Mouse (Mus musculus): Measurements from ENCODE around the gene Sema4b. TPM values are rescaled to one million over a fixed set of nuclear protein-coding genes. Genes with fewer than 3 reads are reported as not detected.

Sema4b gene
- polyA plus RNA-seq, 1 experiment from 2014 or later: 15.9 TPM

DNA sequence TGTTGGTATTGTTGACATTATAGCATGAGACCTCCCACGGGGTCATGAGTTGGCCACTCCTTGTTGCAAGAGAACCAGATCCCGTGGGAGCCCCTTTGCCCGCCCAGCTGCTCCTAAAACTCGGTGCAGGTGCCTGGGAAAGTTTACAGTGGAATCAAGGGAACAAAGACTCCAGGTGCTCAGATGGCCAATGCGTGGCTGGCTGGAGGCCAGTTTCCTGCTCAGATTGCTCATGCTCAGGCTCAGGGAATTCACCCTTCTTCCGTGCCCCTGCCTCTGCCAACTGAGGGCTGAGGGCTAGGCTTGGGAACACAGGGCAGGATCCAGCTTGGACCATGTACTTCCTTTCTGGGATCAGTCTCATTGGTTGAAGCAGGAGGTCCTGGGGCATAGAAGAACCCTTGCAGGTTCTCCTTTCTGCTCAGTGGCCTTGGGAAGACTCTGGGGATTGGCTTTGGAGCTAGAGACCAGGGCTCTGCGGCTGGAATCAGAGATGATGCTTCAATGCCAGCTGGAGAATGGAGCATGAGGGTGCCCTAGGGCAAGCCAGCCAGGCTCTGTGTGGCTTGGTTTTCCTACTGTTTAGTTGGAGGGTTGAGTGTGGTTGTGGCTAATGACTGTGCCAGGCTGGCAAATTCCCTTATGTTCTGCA, 26.2 kb upstream of the Sema4b start:
- no peaks in the 10 kb centered on the region for H3K9me3 ChIP-seq
- H3K27me3 ChIP-seq (ENCODE audit: poor library complexity, severe bottlenecking): no peaks in the 10 kb centered on the region
- no peaks in the 10 kb centered on the region for H3K36me3 ChIP-seq (replicated peaks)
- 86% methylated on average over 7 of the region's 7 CpGs for WGBS
- H3K27ac ChIP-seq: peak overlapping the region; percentile 16; the same call in 1 of the 2 replicates
- H3K4me1 ChIP-seq: peaks cover 13% of the 10 kb centered on the region
- no peak for DNase-seq (ENCODE audit: extremely low spot score, low spot score)
- no peak overlapping the region for H3K4me3 ChIP-seq

- no peak overlapping the region for H3K4me3 ChIP-seq
- peaks cover 13% of the 10 kb centered on the region for H3K4me1 ChIP-seq
- no peaks in the 10 kb centered on the region for H3K36me3 ChIP-seq (replicated peaks)
- no peaks in the 10 kb centered on the region for H3K9me3 ChIP-seq
- no peaks in the 10 kb centered on the region for H3K27me3 ChIP-seq (ENCODE audit: poor library complexity, severe bottlenecking)
- 82% methylated on average over 8 of the region's 8 CpGs for WGBS
- H3K27ac ChIP-seq: no peak overlapping the region
- DNase-seq (ENCODE audit: extremely low spot score, low spot score): no peak
Observed at GRCm38 (mm10) chr7:80160945-80161306, 25.7 kb upstream of the Sema4b start.

- Histone ChIP-seq H3K27ac (no peak overlapping the region), H3K36me3 (replicated peaks) (no peaks in the 10 kb centered on the region), H3K4me3 (no peak overlapping the region), H3K9me3 (no peaks in the 10 kb centered on the region), H3K27me3 (ENCODE audit: poor library complexity, severe bottlenecking) (no peaks in the 10 kb centered on the region), H3K4me1 (peaks cover 5% of the 10 kb centered on the region; the same call in 1 of the 2 replicates)
- DNase-seq (ENCODE audit: extremely low spot score, low spot score): no peak
- 91% methylated on average over 5 of the region's 5 CpGs for WGBS
Observed at GRCm38 (mm10) chr7:80165432-80165831, 21.2 kb upstream of the Sema4b start.

- WGBS: 76% methylated on average over 7 of the region's 7 CpGs
Observed at GRCm38 (mm10) chr7:80166740-80167139, 19.9 kb upstream of the Sema4b start.

GRCm38 (mm10) chr7:80169847-80170246, 16.8 kb upstream of the Sema4b start:
- 90% methylated on average over 2 of the region's 2 CpGs for WGBS
- H3K27me3 ChIP-seq (ENCODE audit: poor library complexity, severe bottlenecking): no peaks in the 10 kb centered on the region; the same call in 1 of the 2 replicates

More at GRCm38 (mm10) chr7:80166740-80167139, 19.9 kb upstream of the Sema4b start:
- no peak overlapping the region for H3K27ac ChIP-seq
- H3K4me1 ChIP-seq: peaks cover 8% of the 10 kb centered on the region
- DNase-seq (ENCODE audit: extremely low spot score, low spot score): no peak
- no peak overlapping the region for H3K4me3 ChIP-seq
- H3K27me3 ChIP-seq (ENCODE audit: poor library complexity, severe bottlenecking): no peaks in the 10 kb centered on the region
- H3K9me3 ChIP-seq: no peaks in the 10 kb centered on the region
- no peaks in the 10 kb centered on the region for H3K36me3 ChIP-seq (replicated peaks)

DNA sequence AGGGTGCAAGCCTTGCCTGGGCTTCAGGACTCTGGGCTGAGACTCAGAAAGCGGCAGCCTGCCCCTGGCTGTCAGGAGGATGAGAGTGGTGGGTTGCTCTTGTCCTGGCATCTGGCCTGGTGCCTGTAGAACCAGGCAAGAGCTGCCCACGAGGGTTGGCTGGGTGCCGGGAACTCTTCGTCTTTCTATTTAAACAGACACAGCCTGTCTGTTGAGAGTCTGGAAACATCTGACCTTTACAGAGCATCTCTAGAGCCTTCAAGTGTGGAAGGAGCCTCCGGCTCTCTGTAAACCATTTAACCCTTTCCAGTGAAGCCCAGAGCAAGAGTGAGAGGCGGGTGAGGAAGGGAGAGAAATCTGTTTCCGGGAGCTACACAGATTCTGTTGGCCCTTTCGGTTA, 15.3 kb upstream of the Sema4b start:
- WGBS: 57% methylated on average over 8 of the region's 8 CpGs
- peak overlapping the region; percentile 63 for H3K27ac ChIP-seq
- DNase-seq (ENCODE audit: extremely low spot score, low spot score): no peak
- H3K27me3 ChIP-seq (ENCODE audit: poor library complexity, severe bottlenecking): no peaks in the 10 kb centered on the region; the same call in 1 of the 2 replicates
- H3K4me3 ChIP-seq: no peak overlapping the region
- H3K9me3 ChIP-seq: no peaks in the 10 kb centered on the region
- H3K4me1 ChIP-seq: peaks cover 14% of the 10 kb centered on the region
- no peaks in the 10 kb centered on the region for H3K36me3 ChIP-seq (replicated peaks)

More at GRCm38 (mm10) chr7:80169847-80170246, 16.8 kb upstream of the Sema4b start:
- no peak for DNase-seq (ENCODE audit: extremely low spot score, low spot score)
- Histone ChIP-seq H3K27ac (no peak overlapping the region), H3K4me1 (peaks cover 14% of the 10 kb centered on the region), H3K4me3 (no peak overlapping the region), H3K9me3 (no peaks in the 10 kb centered on the region), H3K36me3 (replicated peaks) (no peaks in the 10 kb centered on the region)

DNA sequence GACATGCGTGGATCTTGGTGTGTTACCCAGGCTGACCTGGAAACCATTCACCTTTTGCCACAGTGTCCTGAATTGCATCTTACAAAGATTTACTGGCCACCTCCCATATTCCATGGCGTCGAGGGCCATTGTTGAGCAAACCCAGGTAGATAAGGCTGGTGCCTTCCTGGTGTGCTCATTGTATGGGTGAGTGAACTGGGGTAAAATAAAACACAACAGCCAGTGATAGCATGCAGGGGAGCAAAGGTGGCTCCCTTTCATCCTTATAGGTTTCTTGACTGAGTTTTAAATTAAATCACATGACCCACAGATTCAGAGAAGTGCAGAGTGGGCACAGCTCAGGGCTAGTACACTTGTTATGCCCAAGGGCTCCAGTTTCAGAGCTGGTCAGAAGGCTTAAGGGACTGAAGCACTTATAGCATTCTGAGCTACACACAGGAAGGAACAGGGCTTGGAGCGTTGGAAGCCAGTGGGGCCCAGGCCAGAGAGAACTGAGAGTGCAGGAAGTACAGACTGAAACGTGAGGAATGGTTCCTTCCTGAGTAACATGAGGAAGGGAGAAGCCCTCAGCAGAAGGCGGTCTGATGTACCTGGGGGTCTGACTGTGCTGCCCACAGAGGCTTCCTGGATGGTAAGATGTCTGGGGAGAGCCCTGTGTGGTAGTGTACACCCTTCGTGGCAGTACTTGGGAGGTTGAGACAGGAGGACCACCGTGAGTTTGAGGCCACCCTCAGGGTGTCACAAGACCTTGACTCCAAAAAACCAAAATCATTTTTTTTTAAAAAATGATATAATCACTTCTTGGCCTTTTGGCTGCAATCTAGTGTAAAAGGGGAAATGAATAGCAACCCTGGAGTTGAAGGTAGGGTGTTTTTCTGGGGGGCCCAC, 14.3 kb upstream of the Sema4b start:
- 78% methylated on average over 8 of the region's 8 CpGs for WGBS
- DNase-seq (ENCODE audit: extremely low spot score, low spot score): no peak
- peaks cover 14% of the 10 kb centered on the region for H3K4me1 ChIP-seq
- H3K27ac ChIP-seq: no peak overlapping the region
- H3K27me3 ChIP-seq (ENCODE audit: poor library complexity, severe bottlenecking): no peaks in the 10 kb centered on the region; the same call in 1 of the 2 replicates
- H3K36me3 ChIP-seq (replicated peaks): no peaks in the 10 kb centered on the region
- H3K9me3 ChIP-seq: no peaks in the 10 kb centered on the region
- no peak overlapping the region for H3K4me3 ChIP-seq

GRCm38 (mm10) chr7:80176159-80176558, 10.5 kb upstream of the Sema4b start:
- Histone ChIP-seq H3K4me1 (peaks cover 12% of the 10 kb centered on the region), H3K27me3 (ENCODE audit: poor library complexity, severe bottlenecking) (no peaks in the 10 kb centered on the region; the same call in 1 of the 2 replicates), H3K9me3 (no peaks in the 10 kb centered on the region), H3K36me3 (replicated peaks) (no peaks in the 10 kb centered on the region), H3K4me3 (no peak overlapping the region), H3K27ac (no peak overlapping the region)
- DNase-seq (ENCODE audit: extremely low spot score, low spot score): no peak
- 83% methylated on average over 3 of the region's 3 CpGs for WGBS

GRCm38 (mm10) chr7:80177438-80177837, 9.2 kb upstream of the Sema4b start:
- H3K9me3 ChIP-seq: no peaks in the 10 kb centered on the region
- 0 out of 2 replicates have a peak, but pooled peaks cover under 1% of the 10 kb centered on the region for H3K4me1 ChIP-seq
- no peak overlapping the region for H3K27ac ChIP-seq
- no peaks in the 10 kb centered on the region; the same call in 1 of the 2 replicates for H3K27me3 ChIP-seq (ENCODE audit: poor library complexity, severe bottlenecking)
- no peaks in the 10 kb centered on the region for H3K36me3 ChIP-seq (replicated peaks)
- WGBS: 93% methylated on average over 3 of the region's 3 CpGs
- H3K4me3 ChIP-seq: no peak overlapping the region
- DNase-seq (ENCODE audit: extremely low spot score, low spot score): no peak

DNA sequence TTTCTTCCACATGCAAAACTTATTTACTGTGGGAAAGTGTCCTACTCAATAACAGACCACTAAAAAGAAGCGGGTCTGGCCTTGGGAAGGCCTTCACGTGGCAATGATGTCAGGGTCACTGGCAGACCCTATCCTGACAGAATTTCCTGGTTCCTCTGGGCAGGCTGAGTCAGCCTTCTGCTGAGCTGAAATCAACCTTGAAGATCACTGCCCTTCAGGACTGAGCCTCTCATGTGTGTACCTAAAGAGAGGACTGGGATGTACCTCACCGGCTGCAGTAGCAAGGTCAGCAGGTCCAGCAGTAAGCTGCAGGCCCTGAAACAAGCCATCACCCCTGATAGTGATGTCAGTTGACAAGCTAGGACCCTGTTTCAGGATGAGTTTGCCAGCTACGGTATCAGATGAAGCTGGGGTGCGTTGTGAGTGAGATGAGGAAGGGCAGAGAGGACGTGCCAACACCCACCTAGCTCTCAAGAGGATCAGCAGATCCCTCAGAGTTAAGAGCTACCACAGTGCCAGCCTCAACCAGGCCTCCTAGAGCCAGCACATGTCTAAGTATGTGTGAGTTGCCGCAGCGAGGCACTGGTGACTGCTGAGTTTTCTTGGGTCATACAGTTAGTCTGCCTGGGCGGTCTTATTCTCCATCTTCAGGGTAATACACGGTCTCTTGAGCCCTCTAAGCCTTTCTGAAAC, 8.5 kb upstream of the Sema4b start:
- Histone ChIP-seq H3K27me3 (ENCODE audit: poor library complexity, severe bottlenecking) (no peaks in the 10 kb centered on the region; the same call in 1 of the 2 replicates), H3K27ac (no peak overlapping the region), H3K4me1 (no peaks in the 10 kb centered on the region), H3K4me3 (no peak overlapping the region), H3K9me3 (no peaks in the 10 kb centered on the region), H3K36me3 (replicated peaks) (no peaks in the 10 kb centered on the region)
- DNase-seq (ENCODE audit: extremely low spot score, low spot score): no peak
- 89% methylated on average over 10 of the region's 10 CpGs for WGBS

GRCm38 (mm10) chr7:80179327-80179726, 7.3 kb upstream of the Sema4b start:
- no peak for DNase-seq (ENCODE audit: extremely low spot score, low spot score)
- 92% methylated on average over 6 of the region's 6 CpGs for WGBS
- peaks cover 6% of the 10 kb centered on the region for H3K4me1 ChIP-seq
- no peak overlapping the region for H3K27ac ChIP-seq
- no peaks in the 10 kb centered on the region; the same call in 1 of the 2 replicates for H3K27me3 ChIP-seq (ENCODE audit: poor library complexity, severe bottlenecking)
- no peaks in the 10 kb centered on the region for H3K9me3 ChIP-seq
- H3K4me3 ChIP-seq: no peak overlapping the region
- H3K36me3 ChIP-seq (replicated peaks): no peaks in the 10 kb centered on the region

DNA sequence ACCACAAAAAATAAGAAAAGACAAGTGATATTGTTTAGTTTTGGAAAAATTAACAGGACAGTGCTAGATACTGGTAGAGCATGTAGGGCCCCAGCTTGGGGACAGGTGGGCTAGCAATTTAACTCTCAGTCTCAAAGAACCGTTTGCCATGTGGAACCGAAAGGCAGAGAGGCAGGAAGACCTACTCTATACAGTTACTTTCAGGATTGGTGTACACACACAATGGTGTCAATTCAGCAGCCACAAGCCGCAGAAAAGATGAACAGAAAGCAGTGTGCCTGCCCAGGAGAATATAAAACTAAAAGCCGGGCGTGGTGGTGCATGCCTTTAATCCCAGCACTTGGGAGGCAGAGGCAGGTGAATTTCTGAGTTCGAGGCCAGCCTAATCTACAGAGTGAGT, 6.9 kb upstream of the Sema4b start:
- Histone ChIP-seq H3K27ac (no peak overlapping the region), H3K27me3 (ENCODE audit: poor library complexity, severe bottlenecking) (no peaks in the 10 kb centered on the region; the same call in 1 of the 2 replicates), H3K4me1 (peaks cover 9% of the 10 kb centered on the region), H3K9me3 (no peaks in the 10 kb centered on the region), H3K4me3 (no peak overlapping the region), H3K36me3 (replicated peaks) (no peaks in the 10 kb centered on the region)
- DNase-seq (ENCODE audit: extremely low spot score, low spot score): no peak
- WGBS: 89% methylated on average over 6 of the region's 6 CpGs

All from forebrain, embryonic 10.5 days (tissue).